Mouse (Mus musculus) intestine, postnatal 0 days (tissue): Measurements from ENCODE around the gene Fam234a. TPM values are rescaled to one million over a fixed set of nuclear protein-coding genes. Genes with fewer than 3 reads are reported as not detected.
A peak's percentile ranks its signal among the peaks of the same experiment; 100 is the strongest.

Experiments
- ATAC-seq: fragments of 200-750 bp; cut with Nextera tagmentation; 2 replicates; pipeline ENCODE4 v1.8.0; 2017; ENCODE audit warnings: mild to moderate bottlenecking, moderate TSS enrichment, moderate library complexity
- H3K27ac ChIP-seq: fragments of 300-500 bp; sonication (generic); 2 replicates; pipeline ENCODE4 v1.5.1; 2014; ENCODE audit warnings: mild to moderate bottlenecking, low read depth, low read length, moderate library complexity
- H3K27me3 ChIP-seq: fragments of 300-500 bp; sonication (generic); replicated peaks from 2 replicates; pipeline ENCODE4 v1.6.1; 2014; ENCODE audit warnings: low read length, mixed read lengths; ENCODE audit not compliant: control insufficient read depth, insufficient read depth
- H3K36me3 ChIP-seq: fragments of 300-500 bp; sonication (generic); 2 replicates; pipeline ENCODE4 v1.6.1; 2014; ENCODE audit warnings: mild to moderate bottlenecking, moderate library complexity; ENCODE audit not compliant: control insufficient read depth, insufficient read depth
- H3K4me1 ChIP-seq: fragments of 300-500 bp; sonication (generic); replicated peaks from 2 replicates; pipeline ENCODE4 v1.6.1; 2014; ENCODE audit warnings: antibody characterized with exemption, low read length, mixed read lengths; ENCODE audit not compliant: control insufficient read depth, insufficient read depth
- H3K4me2 ChIP-seq: fragments of 300-500 bp; sonication (generic); replicated peaks from 2 replicates; pipeline ENCODE4 v1.6.1; 2014; ENCODE audit warnings: low read depth, mild to moderate bottlenecking, moderate library complexity
- H3K4me3 ChIP-seq: fragments of 300-500 bp; sonication (generic); 2 replicates; pipeline ENCODE4 v1.5.1; 2014; ENCODE audit warnings: low read depth, low read length
- H3K9ac ChIP-seq: fragments of 300-500 bp; sonication (generic); 2 replicates; pipeline ENCODE4 v1.6.1; 2014; ENCODE audit warnings: mild to moderate bottlenecking, low read depth, low read length
- H3K9me3 ChIP-seq: fragments of 300-500 bp; sonication (generic); 2 replicates; pipeline ENCODE4 v1.6.1; 2016; ENCODE audit warnings: mixed run types; ENCODE audit not compliant: control insufficient read depth
- CTCF ChIP-seq: sonication (generic); IDR thresholded peaks from 2 replicates; pipeline ENCODE4 v1.5.1; 2016; ENCODE audit warnings: low read depth, mild to moderate bottlenecking, control low read depth, antibody characterized with exemption, moderate library complexity
- WGBS: fragments of 180-500 bp; shearing (Covaris S2); extraction: QIAGEN DNeasy Blood & Tissue Kit; methylation state at CpG from one replicate; pipeline ENCODE4 v1.1.7; 2014; 5-methylcytosine and 5-hydroxymethylcytosine counted together
- polyA plus RNA-seq: library from polyadenylated mRNA; unstranded; fragments of >200 nt; fragmentation: Nextera tagmentation; extraction: Ambion mirVana; gene quantifications from 2 replicates; pipeline ENCODE4 v1.2.1, GENCODE M21; 2015

Fam234a gene
- polyA plus RNA-seq, 1 experiment from 2014 or later: 113 TPM

- Histone ChIP-seq H3K4me1 (no peaks in the 10 kb centered on the region), H3K9me3 (no peaks in the 10 kb centered on the region), H3K27me3 (no peaks in the 10 kb centered on the region), H3K4me3 (no peak overlapping the region), H3K36me3 (no peaks in the 10 kb centered on the region; the same call in 1 of the 2 replicates), H3K9ac (no peak overlapping the region), H3K27ac (peak overlapping the region; percentile 60; the same call in 1 of the 2 replicates), H3K4me2 (peak overlapping the region; percentile 14; the same call in 1 of the 2 replicates)
- ATAC-seq: no peak
- no peak for TF ChIP-seq CTCF
- WGBS: 34% methylated on average over 13 of the region's 13 CpGs
These were observed 8.8 kb downstream of the Fam234a start for GRCm38 (mm10) chr17:26235077-26235815.

GRCm38 (mm10) chr17:26234386-26234785 is 9.7 kb downstream of the Fam234a start:
- H3K27me3 ChIP-seq: no peaks in the 10 kb centered on the region
- H3K4me3 ChIP-seq: no peak overlapping the region
- peaks cover 3% of the 10 kb centered on the region; the same call in 1 of the 2 replicates for H3K36me3 ChIP-seq
- no peak; the same call in 1 of the 2 replicates for ATAC-seq
- no peaks in the 10 kb centered on the region for H3K4me1 ChIP-seq
- TF ChIP-seq CTCF: peak; percentile 33; the same call in 1 of the 2 replicates
- H3K4me2 ChIP-seq: no peak overlapping the region
- 56% methylated on average over 8 of the region's 8 CpGs for WGBS
- H3K9ac ChIP-seq: no peak overlapping the region
- no peaks in the 10 kb centered on the region for H3K9me3 ChIP-seq
- no peak overlapping the region; the same call in 1 of the 2 replicates for H3K27ac ChIP-seq

GRCm38 (mm10) chr17:26232863-26233262 is 11.2 kb downstream of the Fam234a start:
- H3K4me3 ChIP-seq: no peak overlapping the region
- H3K9ac ChIP-seq: no peak overlapping the region
- TF ChIP-seq CTCF: peak; percentile 56
- peaks cover 3% of the 10 kb centered on the region; the same call in 1 of the 2 replicates for H3K36me3 ChIP-seq
- H3K4me1 ChIP-seq: no peaks in the 10 kb centered on the region
- 79% methylated on average over 8 of the region's 8 CpGs for WGBS
- no peaks in the 10 kb centered on the region for H3K9me3 ChIP-seq
- no peak overlapping the region for H3K27ac ChIP-seq
- no peaks in the 10 kb centered on the region for H3K27me3 ChIP-seq
- no peak overlapping the region for H3K4me2 ChIP-seq
- ATAC-seq: no peak

- WGBS: 88% methylated on average over 5 of the region's 5 CpGs
- Histone ChIP-seq H3K4me2 (no peak overlapping the region), H3K27me3 (no peaks in the 10 kb centered on the region), H3K27ac (no peak overlapping the region), H3K9ac (no peak overlapping the region), H3K9me3 (no peaks in the 10 kb centered on the region), H3K4me1 (0 out of 2 replicates have a peak, but pooled peaks cover 2% of the 10 kb centered on the region), H3K36me3 (peaks cover 3% of the 10 kb centered on the region; the same call in 1 of the 2 replicates), H3K4me3 (no peak overlapping the region)
- no peak for ATAC-seq
- no peak for TF ChIP-seq CTCF
These were observed 12.9 kb downstream of the Fam234a start for GRCm38 (mm10) chr17:26231156-26231555.

GRCm38 (mm10) chr17:26229776-26230175 is 14.3 kb downstream of the Fam234a start:
- no peak overlapping the region for H3K27ac ChIP-seq
- 0 out of 2 replicates have a peak, but pooled peaks cover 2% of the 10 kb centered on the region for H3K4me1 ChIP-seq
- no peaks in the 10 kb centered on the region for H3K9me3 ChIP-seq
- no peak overlapping the region for H3K4me3 ChIP-seq
- WGBS: 96% methylated on average over 5 of the region's 5 CpGs
- no peak overlapping the region for H3K9ac ChIP-seq
- no peaks in the 10 kb centered on the region for H3K27me3 ChIP-seq
- no peak for ATAC-seq
- H3K36me3 ChIP-seq: peaks cover 3% of the 10 kb centered on the region; the same call in 1 of the 2 replicates
- TF ChIP-seq CTCF: no peak
- H3K4me2 ChIP-seq: no peak overlapping the region

- no peaks in the 10 kb centered on the region for H3K27me3 ChIP-seq
- H3K36me3 ChIP-seq: peaks cover 5% of the 10 kb centered on the region; the same call in 1 of the 2 replicates
- no peak overlapping the region; the same call in 1 of the 2 replicates for H3K4me2 ChIP-seq
- H3K9me3 ChIP-seq: no peaks in the 10 kb centered on the region
- WGBS: 47% methylated on average over 12 of the region's 12 CpGs
- no peak overlapping the region; the same call in 1 of the 2 replicates for H3K27ac ChIP-seq
- H3K4me3 ChIP-seq: no peak overlapping the region
- H3K4me1 ChIP-seq: 0 out of 2 replicates have a peak, but pooled peaks cover 2% of the 10 kb centered on the region
- H3K9ac ChIP-seq: no peak overlapping the region
- TF ChIP-seq CTCF: no peak
- peak; percentile 77 for ATAC-seq
These were observed 18.9 kb downstream of the Fam234a start for GRCm38 (mm10) chr17:26225150-26225549.
